Mouse (Mus musculus): Measurements from ENCODE around the gene Osbpl3. TPM values are rescaled to one million over a fixed set of nuclear protein-coding genes. Genes with fewer than 3 reads are reported as not detected.
"Not testable (repeated sequence)": the region's sequence is repeated elsewhere in the genome, so short reads cannot be mapped to it uniquely, and the experiment has no call there.

The Osbpl3 gene
- polyA plus RNA-seq, 1 experiment from 2014 or later, result 16.7 TPM

DNA sequence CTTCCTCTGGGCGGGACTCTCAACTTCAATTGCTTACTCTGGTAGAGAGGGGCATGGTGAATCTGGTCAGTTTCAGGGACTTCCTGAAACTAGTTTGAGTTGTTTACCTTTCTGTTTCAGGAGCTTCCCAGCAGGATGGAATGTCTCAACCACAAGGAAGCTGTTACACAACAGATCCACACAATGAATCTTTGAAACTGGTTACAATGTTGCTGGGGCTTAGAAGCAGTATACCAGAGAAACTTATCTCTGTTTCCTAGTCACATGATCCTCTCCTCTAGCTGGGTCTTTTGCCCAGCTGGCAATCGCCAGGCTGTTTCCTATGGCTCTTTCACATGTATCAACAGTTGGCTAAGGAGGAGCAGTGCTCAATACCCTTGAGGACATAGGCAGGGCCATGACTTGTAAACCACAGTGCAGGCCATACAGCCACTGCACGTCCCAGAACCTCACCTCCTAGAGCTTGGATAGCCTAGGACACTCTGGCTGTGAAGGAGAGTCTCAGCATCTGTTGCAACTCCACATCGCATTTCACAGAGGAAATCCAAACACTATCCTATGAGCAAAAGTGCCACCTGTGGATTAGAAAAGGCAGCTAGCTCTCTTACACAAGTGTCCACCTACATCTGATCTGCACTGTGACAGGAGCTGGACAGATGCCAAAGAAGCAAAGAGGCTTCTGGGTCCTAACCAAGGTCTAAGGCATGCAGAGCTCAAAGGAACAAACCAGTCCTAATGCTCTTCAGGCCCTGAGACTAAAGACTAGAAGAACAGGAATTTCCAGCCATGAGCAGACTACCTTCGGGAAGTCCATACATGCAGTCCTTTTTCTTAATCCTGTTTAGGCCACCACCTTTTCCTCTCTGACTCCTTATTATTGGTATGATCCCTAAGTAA lies 14.8 kb downstream of the Osbpl3 start:
- 87% methylated on average over 5 of the region's 5 CpGs for WGBS
- ATAC-seq (ENCODE audit: insufficient number of reproducible peaks, insufficient read depth, low FRiP score, low read depth), result no peak
- H3K27ac ChIP-seq (ENCODE audit: low read length), result no peak overlapping the region

DNA sequence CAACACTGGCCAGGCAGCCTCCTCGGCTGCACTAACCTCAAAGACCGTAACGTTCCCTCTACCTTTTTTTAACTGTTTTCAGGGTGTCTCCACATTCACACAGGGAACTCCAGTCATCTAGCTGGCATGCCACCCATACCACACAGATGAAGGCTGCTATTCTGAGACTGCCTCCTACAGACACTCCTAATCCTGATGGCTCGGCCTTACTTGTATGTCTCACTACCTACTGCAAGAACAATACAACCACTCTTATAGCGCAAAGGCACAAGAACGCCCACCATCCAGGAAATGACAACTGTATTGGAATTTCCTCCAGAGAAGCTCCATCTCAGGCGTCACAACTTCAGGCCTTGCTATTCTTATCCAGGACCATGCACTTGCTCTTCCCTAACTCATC lies 15.8 kb downstream of the Osbpl3 start:
- no peak overlapping the region for H3K4me2 ChIP-seq (replicated peaks; ENCODE audit: low read depth, low read length)
- H3K27ac ChIP-seq (ENCODE audit: low read length), result no peak overlapping the region
- H3K4me1 ChIP-seq (ENCODE audit: control insufficient read depth, insufficient read depth, low read length), result no peaks in the 10 kb centered on the region
- H3K9ac ChIP-seq (replicated peaks; ENCODE audit: low read depth, low read length), result no peak overlapping the region
- H3K9me3 ChIP-seq (ENCODE audit: control insufficient read depth, low read depth, low read length), result no peaks in the 10 kb centered on the region
- H3K36me3 ChIP-seq (ENCODE audit: control insufficient read depth, insufficient read depth, low read length), result no peaks in the 10 kb centered on the region
- WGBS, result 92% methylated on average over 7 of the region's 7 CpGs
- no peaks in the 10 kb centered on the region for H3K27me3 ChIP-seq (ENCODE audit: control insufficient read depth, insufficient read depth, low read length)
- ATAC-seq (ENCODE audit: insufficient number of reproducible peaks, insufficient read depth, low FRiP score, low read depth), result no peak
- H3K4me3 ChIP-seq (ENCODE audit: low read depth, low read length), result no peak overlapping the region

More for the DNA sequence above, 14.8 kb downstream of the Osbpl3 start:
- Histone ChIP-seq H3K9ac (replicated peaks; ENCODE audit: low read depth, low read length) (no peak overlapping the region), H3K4me1 (ENCODE audit: control insufficient read depth, insufficient read depth, low read length) (no peaks in the 10 kb centered on the region), H3K4me3 (ENCODE audit: low read depth, low read length) (no peak overlapping the region), H3K27me3 (ENCODE audit: control insufficient read depth, insufficient read depth, low read length) (no peaks in the 10 kb centered on the region), H3K9me3 (ENCODE audit: control insufficient read depth, low read depth, low read length) (no peaks in the 10 kb centered on the region), H3K4me2 (replicated peaks; ENCODE audit: low read depth, low read length) (no peak overlapping the region), H3K36me3 (ENCODE audit: control insufficient read depth, insufficient read depth, low read length) (no peaks in the 10 kb centered on the region)

DNA sequence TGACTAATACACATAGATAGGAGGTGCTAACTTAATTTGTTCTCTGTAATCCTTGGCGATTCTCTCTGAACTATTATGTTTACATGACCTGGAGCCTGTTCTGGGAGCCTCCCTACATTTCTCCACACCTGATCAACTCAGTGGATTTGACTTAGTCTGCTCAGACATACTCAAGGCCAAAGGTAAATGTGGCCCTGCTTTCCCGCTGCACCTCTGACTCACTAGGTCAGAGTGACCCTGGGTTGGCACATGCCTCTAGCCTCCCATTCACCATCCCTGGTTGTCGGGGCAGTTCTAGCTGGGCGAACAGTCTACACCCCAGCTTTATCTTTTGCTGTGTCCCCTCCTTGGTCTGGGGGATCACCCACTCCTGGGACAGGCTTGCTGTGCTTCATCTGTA lies 17.1 kb downstream of the Osbpl3 start:
- not testable (repeated sequence) for H3K4me2 ChIP-seq (replicated peaks; ENCODE audit: low read depth, low read length); H3K9ac ChIP-seq (replicated peaks; ENCODE audit: low read depth, low read length); H3K27me3 ChIP-seq (ENCODE audit: control insufficient read depth, insufficient read depth, low read length); H3K4me3 ChIP-seq (ENCODE audit: low read depth, low read length); H3K27ac ChIP-seq (ENCODE audit: low read length); H3K4me1 ChIP-seq (ENCODE audit: control insufficient read depth, insufficient read depth, low read length); H3K36me3 ChIP-seq (ENCODE audit: control insufficient read depth, insufficient read depth, low read length); ATAC-seq (ENCODE audit: insufficient number of reproducible peaks, insufficient read depth, low FRiP score, low read depth); H3K9me3 ChIP-seq (ENCODE audit: control insufficient read depth, low read depth, low read length)
- 87% methylated on average over 4 of the region's 4 CpGs for WGBS

DNA sequence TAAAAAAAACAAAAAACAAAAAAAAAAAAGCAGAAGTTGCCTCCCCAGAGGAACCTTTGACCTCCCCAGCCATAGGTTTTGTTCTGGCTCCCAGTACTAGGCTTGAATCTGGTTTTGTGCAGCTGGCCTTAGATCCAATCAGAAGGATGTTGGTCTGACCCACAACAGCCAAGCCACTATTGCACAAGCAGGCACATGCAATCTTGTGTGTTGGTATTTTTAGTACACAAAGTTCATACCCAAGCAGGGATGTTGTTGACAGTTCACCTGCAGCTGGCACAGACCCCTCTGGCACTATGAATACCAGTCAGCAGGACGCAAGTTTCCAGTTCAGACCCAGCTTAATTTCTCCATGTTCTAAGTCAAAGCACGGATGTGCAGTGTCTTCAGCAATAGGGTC lies 18.2 kb downstream of the Osbpl3 start:
- H3K36me3 ChIP-seq (ENCODE audit: control insufficient read depth, insufficient read depth, low read length), result no peaks in the 10 kb centered on the region
- H3K9ac ChIP-seq (replicated peaks; ENCODE audit: low read depth, low read length), result no peak overlapping the region
- H3K27ac ChIP-seq (ENCODE audit: low read length), result no peak overlapping the region
- ATAC-seq (ENCODE audit: insufficient number of reproducible peaks, insufficient read depth, low FRiP score, low read depth), result no peak
- no peaks in the 10 kb centered on the region for H3K4me1 ChIP-seq (ENCODE audit: control insufficient read depth, insufficient read depth, low read length)
- no peaks in the 10 kb centered on the region for H3K9me3 ChIP-seq (ENCODE audit: control insufficient read depth, low read depth, low read length)
- no peak overlapping the region for H3K4me2 ChIP-seq (replicated peaks; ENCODE audit: low read depth, low read length)
- 93% methylated on average over 2 of the region's 2 CpGs for WGBS
- H3K4me3 ChIP-seq (ENCODE audit: low read depth, low read length), result no peak overlapping the region
- H3K27me3 ChIP-seq (ENCODE audit: control insufficient read depth, insufficient read depth, low read length), result no peaks in the 10 kb centered on the region

DNA sequence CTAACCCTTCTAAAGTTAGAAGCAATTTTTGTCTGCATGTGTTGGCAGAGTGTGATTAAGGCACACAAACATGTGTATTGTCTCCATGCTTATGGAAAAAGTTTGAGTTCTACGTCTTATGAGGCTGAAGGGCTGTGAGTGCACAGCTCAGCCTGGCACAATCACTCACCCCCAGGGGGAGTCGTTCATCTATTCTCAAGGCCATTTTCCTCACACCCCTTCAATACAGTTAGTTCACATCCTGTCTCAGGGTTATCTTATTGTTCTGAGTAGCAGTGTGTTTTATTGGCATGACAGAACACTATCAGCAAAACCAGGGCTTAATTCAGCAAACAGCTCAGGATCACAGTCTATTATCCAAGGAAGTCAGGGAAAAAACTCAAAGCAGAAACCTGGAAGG lies 19.3 kb downstream of the Osbpl3 start:
- H3K4me2 ChIP-seq (replicated peaks; ENCODE audit: low read depth, low read length), result no peak overlapping the region
- ATAC-seq (ENCODE audit: insufficient number of reproducible peaks, insufficient read depth, low FRiP score, low read depth), result no peak
- H3K27ac ChIP-seq (ENCODE audit: low read length), result no peak overlapping the region
- no peaks in the 10 kb centered on the region for H3K36me3 ChIP-seq (ENCODE audit: control insufficient read depth, insufficient read depth, low read length)
- WGBS, result 74% methylated on average over 2 of the region's 2 CpGs
- H3K4me1 ChIP-seq (ENCODE audit: control insufficient read depth, insufficient read depth, low read length), result no peaks in the 10 kb centered on the region
- no peaks in the 10 kb centered on the region for H3K9me3 ChIP-seq (ENCODE audit: control insufficient read depth, low read depth, low read length)
- no peaks in the 10 kb centered on the region for H3K27me3 ChIP-seq (ENCODE audit: control insufficient read depth, insufficient read depth, low read length)
- H3K4me3 ChIP-seq (ENCODE audit: low read depth, low read length), result no peak overlapping the region
- no peak overlapping the region for H3K9ac ChIP-seq (replicated peaks; ENCODE audit: low read depth, low read length)

DNA sequence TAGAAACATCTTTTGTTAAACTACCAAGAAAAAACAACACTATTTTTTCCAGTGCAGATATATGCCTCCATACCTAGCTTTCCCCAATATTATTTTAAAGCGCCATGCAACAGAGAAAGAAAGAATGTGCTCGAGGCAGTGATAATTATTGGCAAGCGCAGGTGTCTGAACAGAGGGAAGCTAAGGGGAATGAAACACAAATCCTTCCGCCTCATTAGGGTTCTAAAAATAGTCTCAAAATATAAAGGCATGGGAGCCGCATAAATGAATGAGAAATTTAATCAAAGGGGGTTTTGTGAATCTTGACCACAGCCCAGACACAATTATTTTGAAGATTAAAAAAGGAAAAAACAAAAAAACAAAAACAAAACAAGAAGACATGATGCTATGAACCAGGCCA lies 23.5 kb downstream of the Osbpl3 start:
- no peak overlapping the region for H3K27ac ChIP-seq (ENCODE audit: low read length)
- ATAC-seq (ENCODE audit: insufficient number of reproducible peaks, insufficient read depth, low FRiP score, low read depth), result no peak
- no peaks in the 10 kb centered on the region for H3K9me3 ChIP-seq (ENCODE audit: control insufficient read depth, low read depth, low read length)
- H3K36me3 ChIP-seq (ENCODE audit: control insufficient read depth, insufficient read depth, low read length), result no peaks in the 10 kb centered on the region
- no peak overlapping the region for H3K4me2 ChIP-seq (replicated peaks; ENCODE audit: low read depth, low read length)
- no peak overlapping the region for H3K9ac ChIP-seq (replicated peaks; ENCODE audit: low read depth, low read length)
- 79% methylated on average over 5 of the region's 5 CpGs for WGBS
- H3K4me1 ChIP-seq (ENCODE audit: control insufficient read depth, insufficient read depth, low read length), result no peaks in the 10 kb centered on the region
- no peaks in the 10 kb centered on the region for H3K27me3 ChIP-seq (ENCODE audit: control insufficient read depth, insufficient read depth, low read length)
- H3K4me3 ChIP-seq (ENCODE audit: low read depth, low read length), result no peak overlapping the region

DNA sequence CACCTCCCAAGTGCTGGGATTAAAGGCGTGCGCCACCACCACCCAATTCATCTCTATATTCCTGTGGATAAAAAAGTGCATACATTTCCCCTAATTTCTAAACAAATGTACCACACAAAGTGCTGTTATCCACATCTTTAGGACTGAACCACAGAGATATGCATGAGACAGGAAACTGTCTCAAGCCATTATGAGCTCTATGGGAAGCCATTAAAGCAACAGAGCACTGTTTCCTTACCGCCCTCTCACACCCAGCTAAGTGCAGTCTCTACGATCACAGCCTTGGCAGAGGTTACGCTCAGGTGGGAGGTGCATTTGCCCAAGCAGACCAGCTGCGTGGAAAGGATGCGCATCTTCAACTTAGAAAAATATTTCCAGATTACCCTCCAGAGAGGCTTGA lies 26.7 kb downstream of the Osbpl3 start:
- ATAC-seq (ENCODE audit: insufficient number of reproducible peaks, insufficient read depth, low FRiP score, low read depth), result no peak
- H3K36me3 ChIP-seq (ENCODE audit: control insufficient read depth, insufficient read depth, low read length), result no peaks in the 10 kb centered on the region
- H3K27me3 ChIP-seq (ENCODE audit: control insufficient read depth, insufficient read depth, low read length), result no peaks in the 10 kb centered on the region
- no peaks in the 10 kb centered on the region for H3K9me3 ChIP-seq (ENCODE audit: control insufficient read depth, low read depth, low read length)
- no peak overlapping the region for H3K4me3 ChIP-seq (ENCODE audit: low read depth, low read length)
- no peaks in the 10 kb centered on the region for H3K4me1 ChIP-seq (ENCODE audit: control insufficient read depth, insufficient read depth, low read length)
- no peak overlapping the region for H3K4me2 ChIP-seq (replicated peaks; ENCODE audit: low read depth, low read length)
- 80% methylated on average over 7 of the region's 7 CpGs for WGBS
- no peak overlapping the region for H3K9ac ChIP-seq (replicated peaks; ENCODE audit: low read depth, low read length)
- H3K27ac ChIP-seq (ENCODE audit: low read length), result no peak overlapping the region

DNA sequence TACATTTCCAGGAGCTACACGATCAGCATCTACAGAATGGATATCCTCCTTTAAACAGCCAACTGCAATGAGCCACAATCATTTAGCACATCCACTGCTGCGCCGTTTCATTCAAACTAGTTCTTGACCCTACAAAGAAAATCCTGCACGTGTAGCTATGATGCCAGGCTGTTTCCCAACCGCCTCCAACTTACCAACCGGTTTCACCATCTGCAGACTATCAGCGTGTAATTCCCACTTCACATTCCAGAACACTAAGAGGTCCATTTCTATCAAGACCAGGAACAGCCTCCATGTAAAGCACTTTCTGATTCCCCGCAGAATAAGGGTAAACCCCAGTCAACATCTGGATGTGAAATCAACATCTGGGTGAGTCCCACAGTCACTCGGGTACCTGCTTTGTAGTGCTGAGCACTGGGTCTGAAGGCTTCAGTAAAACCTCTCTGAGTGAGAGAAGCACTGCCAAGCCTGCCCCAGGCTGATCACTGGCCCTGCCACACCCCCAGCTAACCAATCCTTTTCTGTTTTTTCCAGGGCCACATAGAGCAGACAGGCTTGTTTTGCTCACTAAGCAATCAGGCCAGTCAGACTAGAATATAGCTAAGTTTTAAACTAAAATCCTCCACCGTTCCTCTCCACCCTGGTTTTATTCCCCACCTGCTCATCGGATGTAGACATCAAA lies 28.8 kb downstream of the Osbpl3 start:
- Histone ChIP-seq H3K4me2 (replicated peaks; ENCODE audit: low read depth, low read length) (no peak overlapping the region), H3K9me3 (ENCODE audit: control insufficient read depth, low read depth, low read length) (no peaks in the 10 kb centered on the region), H3K27ac (ENCODE audit: low read length) (no peak overlapping the region), H3K36me3 (ENCODE audit: control insufficient read depth, insufficient read depth, low read length) (no peaks in the 10 kb centered on the region), H3K9ac (replicated peaks; ENCODE audit: low read depth, low read length) (no peak overlapping the region), H3K4me3 (ENCODE audit: low read depth, low read length) (no peak overlapping the region), H3K27me3 (ENCODE audit: control insufficient read depth, insufficient read depth, low read length) (no peaks in the 10 kb centered on the region), H3K4me1 (ENCODE audit: control insufficient read depth, insufficient read depth, low read length) (no peaks in the 10 kb centered on the region)
- no peak for ATAC-seq (ENCODE audit: insufficient number of reproducible peaks, insufficient read depth, low FRiP score, low read depth)
- WGBS, result 78% methylated on average over 11 of the region's 11 CpGs

All from stomach, embryonic 14.5 days (tissue).